Mouse (Mus musculus) cerebellum, adult 2 months (tissue): ENCODE data around the gene Psma4. TPM values are rescaled to one million over a fixed set of nuclear protein-coding genes. Genes with fewer than 3 reads are reported as not detected.

Source experiments
- DNase-seq, 2 experiments: peaks; one replicate each; pipeline ENCODE4 v3.0.0; 2021
- H3K27ac ChIP-seq: fragments of 200-500 bp; 2 replicates; pipeline ENCODE4 v1.5.1; 2012; ENCODE audit warnings: low read length, control low read depth, inconsistent platforms; ENCODE audit not compliant: insufficient read depth
- H3K27me3 ChIP-seq: fragments of 200-500 bp; 2 replicates; pipeline ENCODE4 v1.6.1; 2012; ENCODE audit warnings: inconsistent platforms, mild to moderate bottlenecking, low read length, moderate library complexity; ENCODE audit not compliant: control insufficient read depth, insufficient read depth
- H3K4me1 ChIP-seq: fragments of 200-500 bp; 2 replicates; pipeline ENCODE4 v1.6.1; 2011; ENCODE audit warnings: low read length; ENCODE audit not compliant: control insufficient read depth, insufficient read depth
- H3K4me3 ChIP-seq: fragments of 200-500 bp; replicated peaks from 2 replicates; pipeline ENCODE3; 2011; ENCODE audit warnings: mild to moderate bottlenecking, low read depth, low read length, control low read depth; ENCODE audit not compliant: insufficient read depth
- CTCF ChIP-seq: fragments of 200-500 bp; IDR thresholded peaks from 2 replicates; pipeline ENCODE4 v1.5.1; 2011; ENCODE audit warnings: low read depth, mild to moderate bottlenecking, control low read depth, low read length, moderate library complexity, borderline replicate concordance; ENCODE audit not compliant: insufficient read depth
- POLR2A ChIP-seq: fragments of 200-500 bp; IDR thresholded peaks from 2 replicates; pipeline ENCODE4 v1.6.1; 2011; ENCODE audit warnings: low read length, control low read depth, borderline replicate concordance; ENCODE audit not compliant: insufficient read depth
- WGBS: fragments of 180-500 bp; shearing (Covaris S2); methylation state at CpG from one replicate; pipeline ENCODE4 v1.1.7; 2018; 5-methylcytosine and 5-hydroxymethylcytosine counted together
- polyA plus RNA-seq: library from polyadenylated mRNA; depleted of rRNA; stranded (reverse); fragments of >200 nt; gene quantifications from 2 replicates; pipeline ENCODE4 v1.2.3, GENCODE M21; 2012; rRNA removed

Psma4 gene
- 148 and 156 TPM in 2 replicates for polyA plus RNA-seq

DNA sequence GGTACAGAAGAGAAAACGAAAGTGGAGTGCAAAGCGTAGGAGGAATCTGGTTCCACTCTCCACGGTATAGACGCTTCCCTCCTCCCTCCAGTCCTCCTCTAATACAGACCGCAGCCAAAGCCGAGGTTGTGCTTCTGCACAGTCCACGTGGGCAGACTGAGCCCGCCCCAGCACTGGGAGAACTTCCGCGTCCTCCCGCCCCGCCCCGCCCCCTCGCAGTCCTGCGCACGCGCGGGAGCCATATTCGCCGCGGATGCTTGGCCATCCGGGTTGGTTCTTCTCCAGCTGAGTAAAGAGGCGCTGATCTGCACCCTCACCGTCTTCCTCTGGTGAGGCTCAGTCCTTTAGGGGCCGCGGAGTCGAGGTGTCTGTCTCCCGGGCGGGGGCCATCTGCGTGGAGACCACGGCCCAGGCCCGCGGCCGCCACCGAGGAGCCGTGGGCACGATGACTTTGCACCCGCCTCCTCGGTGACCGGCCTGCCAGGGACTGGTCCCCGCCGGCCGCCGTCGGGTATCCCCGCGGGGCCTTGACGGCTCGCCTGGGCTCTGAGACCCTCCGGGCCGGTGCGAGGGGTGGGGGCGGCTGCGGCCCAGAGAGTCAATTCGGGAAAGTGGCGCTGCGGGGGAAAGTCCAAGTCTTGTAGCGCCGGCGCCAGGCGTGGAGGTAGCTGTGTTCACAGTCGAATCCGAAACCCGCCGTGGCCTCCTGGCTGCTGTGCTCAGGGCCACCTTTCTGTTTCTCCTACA is at the start of gene Psma4, which contains the start of gene AY074887:
Gene Psma4 (plus strand): TSS at position 216 of the 747 bp plus-strand sequence.
Gene AY074887 (minus strand): TSS at position 424 of the 747 bp plus-strand sequence.
- H3K27me3 ChIP-seq: no peaks in the 10 kb centered on the region
- peak; percentile 90 to 91 for DNase-seq
- peak within 1 kb of the TSS; percentile 74 for H3K4me3 ChIP-seq
- no peaks in the 10 kb centered on the region; the same call in 1 of the 2 replicates for H3K4me1 ChIP-seq
- under 1% methylated on average over 65 of the region's 65 CpGs for WGBS
- TF ChIP-seq CTCF (no peak), POLR2A (peak; percentile 88)
- H3K27ac ChIP-seq: peak within 1 kb of the TSS; percentile 47; the same call in 1 of the 2 replicates

DNA sequence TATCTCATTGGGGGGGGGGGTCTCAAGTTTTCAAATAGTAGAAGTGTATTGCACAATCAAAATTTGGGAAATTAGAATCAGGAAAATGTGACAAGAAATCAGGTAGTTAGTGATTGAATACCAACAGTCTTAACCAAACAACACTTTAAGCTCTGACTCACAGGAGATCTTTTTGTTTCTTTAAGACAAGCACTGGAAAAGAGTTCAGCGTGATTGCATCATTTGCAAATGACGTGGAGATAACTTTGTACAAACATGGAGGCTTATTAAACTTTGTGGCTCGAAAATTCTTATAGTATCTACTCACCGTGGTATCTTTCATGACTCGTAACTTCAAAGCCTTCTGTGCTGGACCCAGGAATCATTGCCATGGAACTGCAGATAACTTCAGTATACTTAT is 41.1 kb upstream of the Psma4 start:
- H3K4me1 ChIP-seq: no peaks in the 10 kb centered on the region
- H3K27ac ChIP-seq: no peak overlapping the region
- TF ChIP-seq POLR2A (no peak), CTCF (no peak)
- no peaks in the 10 kb centered on the region for H3K27me3 ChIP-seq
- WGBS: 93% methylated on average over 5 of the region's 5 CpGs
- no peak for DNase-seq
- no peak overlapping the region for H3K4me3 ChIP-seq

DNA sequence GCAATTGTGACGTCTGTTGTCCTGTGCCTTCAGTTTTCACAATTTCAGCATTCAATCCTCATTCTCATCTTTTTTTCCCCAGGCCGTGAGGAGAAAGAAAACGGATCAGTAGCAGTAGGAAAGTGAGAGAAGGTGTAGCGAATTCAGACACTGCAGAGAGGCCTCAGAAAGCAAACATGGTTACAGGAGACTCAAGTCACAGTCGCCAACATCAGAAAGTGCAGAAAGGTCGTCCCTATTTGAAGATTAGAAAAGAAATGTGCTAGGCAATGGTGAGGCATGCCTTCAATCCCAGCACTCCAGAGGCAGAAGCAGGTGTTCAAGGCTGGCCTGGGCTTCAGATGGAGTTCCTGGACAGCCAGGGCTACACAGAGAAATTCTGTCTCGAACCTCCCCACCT is 35.0 kb upstream of the Psma4 start:
- TF ChIP-seq CTCF (no peak), POLR2A (no peak)
- 67% methylated on average over 7 of the region's 7 CpGs for WGBS
- H3K4me3 ChIP-seq: no peak overlapping the region

DNA sequence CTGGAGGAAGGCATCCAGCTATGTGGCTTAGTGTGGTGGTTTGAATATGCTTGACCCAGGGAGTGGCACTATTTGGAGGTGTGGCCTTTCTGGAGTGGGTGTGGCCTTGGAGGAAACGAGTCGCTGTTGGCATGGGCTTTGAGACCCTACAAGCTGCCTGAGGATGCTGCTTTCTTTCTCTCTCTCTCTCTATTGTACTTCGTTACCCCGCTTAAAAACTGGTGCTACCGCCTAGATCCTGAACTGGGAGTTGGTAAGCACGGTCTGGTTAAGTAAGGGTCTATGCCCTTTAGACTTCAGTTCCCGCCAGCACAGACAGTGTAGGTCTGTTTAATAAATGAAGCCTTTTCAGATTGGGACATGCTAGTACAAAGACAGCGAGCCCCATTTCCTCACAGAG is 34.2 kb upstream of the Psma4 start:
- TF ChIP-seq CTCF (no peak), POLR2A (no peak)
- WGBS: 77% methylated on average over 8 of the region's 8 CpGs
- DNase-seq: peak; percentile 12 to 13
- Histone ChIP-seq H3K4me1 (no peaks in the 10 kb centered on the region), H3K27me3 (no peaks in the 10 kb centered on the region), H3K4me3 (peak overlapping the region; percentile 86), H3K27ac (no peak overlapping the region)

More for the DNA sequence above, 35.0 kb upstream of the Psma4 start:
- H3K27me3 ChIP-seq: no peaks in the 10 kb centered on the region
- no peak for DNase-seq
- no peaks in the 10 kb centered on the region for H3K4me1 ChIP-seq
- no peak overlapping the region for H3K27ac ChIP-seq

DNA sequence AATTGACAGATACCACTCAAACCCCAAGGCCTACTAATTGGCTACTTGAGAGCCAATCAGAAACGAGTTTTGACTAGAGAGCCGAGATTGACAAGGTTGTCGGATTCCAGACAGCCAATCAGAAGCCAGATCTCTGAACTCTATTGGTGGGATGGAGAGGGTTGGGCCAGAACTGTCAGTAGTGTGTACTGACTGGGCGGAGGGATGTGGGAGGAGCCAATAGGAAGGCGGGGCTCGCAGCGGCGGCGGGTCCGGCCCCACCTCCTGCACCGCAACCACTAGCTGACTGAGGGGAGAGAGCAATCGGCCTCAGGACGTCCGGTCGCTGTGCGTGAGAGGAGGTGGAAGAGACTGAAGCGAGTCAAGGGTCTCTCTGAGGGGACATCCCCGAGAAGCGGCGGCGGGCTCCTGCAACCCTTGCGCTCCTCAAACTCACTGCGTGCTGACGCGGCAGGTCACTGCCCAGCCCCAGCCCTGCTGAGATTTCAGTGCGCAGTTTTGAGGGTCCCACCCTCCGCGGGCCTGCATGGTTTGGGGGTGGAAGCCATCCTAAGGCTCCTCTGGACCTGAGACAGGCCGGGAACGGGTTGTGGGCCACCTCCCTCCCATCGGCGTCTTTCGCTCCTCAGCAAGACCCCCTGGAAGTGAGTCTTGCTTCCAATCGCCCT is 33.4 kb upstream of the Psma4 start, which contains the start of gene Hykk:
Gene Hykk (plus strand): TSS at position 274 of the 668 bp plus-strand sequence.
- DNase-seq: peak; percentile 88 to 96
- peak; percentile 59 for TF ChIP-seq POLR2A
- no peak for TF ChIP-seq CTCF
- Histone ChIP-seq H3K27ac (no peak within 1 kb of the TSS), H3K4me3 (peak within 1 kb of the TSS; percentile 86), H3K4me1 (no peaks in the 10 kb centered on the region), H3K27me3 (no peaks in the 10 kb centered on the region)
- under 1% methylated on average over 34 of the region's 34 CpGs for WGBS

DNA sequence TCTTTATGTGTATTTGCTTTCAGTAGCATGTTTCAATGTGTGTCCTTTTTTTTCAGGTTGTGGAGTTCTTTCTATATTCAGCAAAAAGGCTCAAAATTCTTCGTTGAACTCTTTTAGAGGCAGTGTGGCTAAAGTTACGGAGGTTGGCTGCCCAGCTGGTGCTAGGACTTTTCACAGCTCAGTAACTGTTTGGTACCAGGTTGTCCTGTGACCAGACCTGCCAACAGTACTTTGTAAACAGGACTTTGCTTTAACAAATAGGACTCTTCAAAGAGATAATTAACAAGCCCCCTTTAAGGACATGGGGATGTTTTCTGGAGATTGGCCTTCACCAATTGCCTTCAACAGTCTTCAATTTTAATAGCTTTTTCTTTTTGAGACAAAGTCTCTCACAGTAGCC is 32.4 kb upstream of the Psma4 start:
- 81% methylated on average over 2 of the region's 2 CpGs for WGBS
- Histone ChIP-seq H3K27me3 (no peaks in the 10 kb centered on the region), H3K4me3 (no peak overlapping the region), H3K4me1 (no peaks in the 10 kb centered on the region), H3K27ac (no peak overlapping the region)
- no peak for DNase-seq
- TF ChIP-seq CTCF (no peak), POLR2A (no peak)

DNA sequence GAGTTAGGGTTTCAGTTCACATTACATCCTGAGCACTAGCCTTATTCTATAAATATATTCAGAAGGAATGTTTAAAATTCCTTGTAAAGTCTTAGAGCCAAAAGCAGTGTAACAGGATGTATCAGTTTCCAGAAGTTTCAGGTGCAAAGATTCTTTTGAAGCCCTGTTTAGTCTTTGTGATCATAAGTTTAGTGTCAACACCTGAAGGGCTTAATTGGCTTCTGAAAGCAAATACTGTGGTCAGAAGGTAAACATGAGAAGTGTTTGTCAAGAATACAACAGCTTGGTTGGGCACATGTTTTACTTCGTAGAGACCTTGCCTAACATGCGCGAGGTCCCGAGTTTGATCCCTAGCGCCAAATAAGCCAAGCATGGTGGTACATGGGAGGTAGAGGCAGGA is 31.8 kb upstream of the Psma4 start:
- TF ChIP-seq CTCF (no peak), POLR2A (no peak)
- Histone ChIP-seq H3K4me1 (no peaks in the 10 kb centered on the region), H3K27me3 (no peaks in the 10 kb centered on the region), H3K27ac (no peak overlapping the region), H3K4me3 (no peak overlapping the region)
- no peak for DNase-seq
- WGBS: 97% methylated on average over 5 of the region's 5 CpGs
